Mouse (Mus musculus): Measurements from ENCODE around the gene Rbm33.

DNA sequence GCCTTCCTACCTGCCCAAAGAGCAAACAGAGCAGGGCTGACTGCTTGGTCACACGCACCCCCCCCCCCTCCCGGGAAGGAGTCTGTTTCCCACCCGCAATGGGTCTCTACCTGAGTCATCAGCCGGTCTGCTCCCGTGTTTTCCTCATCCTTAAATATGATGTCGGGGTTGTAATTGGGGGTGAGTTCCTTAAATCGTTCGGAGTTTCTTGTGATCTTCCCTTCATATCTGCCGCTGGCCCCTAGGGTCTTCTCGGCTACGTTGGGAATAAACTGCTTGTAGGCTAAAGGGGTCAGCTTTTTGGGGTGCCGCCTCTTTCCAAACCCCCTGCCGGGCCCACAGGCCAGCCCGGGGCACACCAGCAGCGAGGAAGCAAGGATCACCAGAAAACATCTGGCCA, 149.4 kb downstream of the Rbm33 start:
- TF ChIP-seq CTCF (IDR thresholded peaks at IDR 0.05) (no peak), POLR2A (IDR thresholded peaks at IDR 0.05; ENCODE audit: insufficient read depth, low read depth, low read length) (no peak), EP300 (IDR thresholded peaks at IDR 0.05; ENCODE audit: insufficient read depth, low read depth, low read length) (no peak)
